ENCODE assay signal across 10 mouse cellular contexts in genomic region chr1:61530166-61530565, GRCm38 (mm10).
A peak's percentile ranks its signal among the peaks of the same experiment; 100 is the strongest.
DNase-seq lines count a peak whose midpoint lies in the region; ATAC-seq and TF ChIP-seq lines count a peak whose summit lies in the region.
"Had no signal": no experiment of that assay in that cellular context is flagged by ENCODE, and none has a peak within 500 bp of the region (broad histone marks: within the 10 kb centered on the region; RNA-seq: fewer than 3 reads in every experiment).

No protein-coding gene starts in this region.

- 16% methylated on average over 3 of the region's 3 CpGs for WGBS in lung, embryonic 14.5 days
- WGBS in lung, postnatal 0 days = 32% methylated on average over 3 of the region's 3 CpGs
- 9% methylated on average over 3 of the region's 3 CpGs for WGBS in hindbrain, embryonic 13.5 days

- ATAC-seq in lung, embryonic 14.5 days (ENCODE audit: insufficient read depth) = no peak
- ATAC-seq in lung, postnatal 0 days = no peak
- ATAC-seq in hindbrain, embryonic 13.5 days (ENCODE audit: low FRiP score) = no peak
- ATAC-seq in activated CD4-positive, CD25-positive, alpha-beta regulatory T cell, adult 4 months = no peak
- ATAC-seq: CD4-positive, CD25-positive, alpha-beta regulatory T cell, adult 4 months had no signal

- TF ChIP-seq EP300 in lung, postnatal 0 days (IDR thresholded peaks at IDR 0.05) = no peak

- no peak overlapping the region for H3K27ac ChIP-seq in lung, embryonic 14.5 days (ENCODE audit: low read depth)
- H3K27ac ChIP-seq in lung, postnatal 0 days (ENCODE audit: low read length) = no peak overlapping the region
- 0 out of 2 replicates have a peak overlapping the region, but pooled peaks have one; percentile 15 for H3K27ac ChIP-seq in hindbrain, embryonic 13.5 days

- H3K9me3 ChIP-seq in lung, embryonic 14.5 days (ENCODE audit: low read depth, low read length) = no peaks in the 10 kb centered on the region
- H3K9me3 ChIP-seq in lung, postnatal 0 days (ENCODE audit: low read length) = no peaks in the 10 kb centered on the region
- H3K9me3 ChIP-seq in hindbrain, embryonic 13.5 days = no peaks in the 10 kb centered on the region

- H3K27me3 ChIP-seq in lung, embryonic 14.5 days (ENCODE audit: insufficient read depth, low read length) = no peaks in the 10 kb centered on the region
- no peaks in the 10 kb centered on the region for H3K27me3 ChIP-seq in lung, postnatal 0 days (replicated peaks; ENCODE audit: insufficient read depth, low read length)
- no peaks in the 10 kb centered on the region for H3K27me3 ChIP-seq in hindbrain, embryonic 13.5 days

- H3K4me1 ChIP-seq in lung, embryonic 14.5 days (ENCODE audit: insufficient read depth) = peaks cover 9% of the 10 kb centered on the region
- no peaks in the 10 kb centered on the region for H3K4me1 ChIP-seq in lung, postnatal 0 days (ENCODE audit: insufficient read depth, low read depth, low read length)
- H3K4me1 ChIP-seq in hindbrain, embryonic 13.5 days (replicated peaks) = peaks cover 24% of the 10 kb centered on the region

- H3K4me2 ChIP-seq in lung, embryonic 14.5 days = no peak overlapping the region
- H3K4me2 ChIP-seq in lung, postnatal 0 days (replicated peaks; ENCODE audit: low read depth, low read length) = no peak overlapping the region
- H3K4me2 ChIP-seq in hindbrain, embryonic 13.5 days = no peak overlapping the region

- H3K36me3 ChIP-seq in lung, embryonic 14.5 days (ENCODE audit: insufficient read depth) = no peaks in the 10 kb centered on the region
- H3K36me3 ChIP-seq in lung, postnatal 0 days (ENCODE audit: insufficient read depth, low read length) = no peaks in the 10 kb centered on the region
- no peaks in the 10 kb centered on the region for H3K36me3 ChIP-seq in hindbrain, embryonic 13.5 days

- H3K9ac ChIP-seq in lung, embryonic 14.5 days = no peak overlapping the region
- H3K9ac ChIP-seq in lung, postnatal 0 days (replicated peaks; ENCODE audit: low read depth) = no peak overlapping the region
- no peak overlapping the region for H3K9ac ChIP-seq in hindbrain, embryonic 13.5 days

- H3K4me3 ChIP-seq in lung, embryonic 14.5 days (ENCODE audit: low read depth, low read length) = no peak overlapping the region
- H3K4me3 ChIP-seq in lung, postnatal 0 days (ENCODE audit: low read depth, low read length) = no peak overlapping the region
- H3K4me3 ChIP-seq in hindbrain, embryonic 13.5 days = no peak overlapping the region

- peak; percentile 31 for DNase-seq in lung, embryonic 14.5 days
- no peak for DNase-seq in lung, postnatal 0 days (ENCODE audit: low spot score)
- DNase-seq in embryo, embryonic 11.5 days (ENCODE audit: low read depth, low spot score) = peak; percentile 13
- peak; percentile 51 for DNase-seq in retina, embryonic 14.5 days (ENCODE audit: low spot score)
- no peak for DNase-seq in layer of hippocampus, postnatal 10 days (ENCODE audit: low spot score in 2 of 2)
- DNase-seq: cerebellum, adult 9-10 months; kidney, postnatal 10 days had no signal

- no peak for TF ChIP-seq CTCF in lung, embryonic 14.5 days (IDR thresholded peaks at IDR 0.05; ENCODE audit: low read depth)
- TF ChIP-seq CTCF in lung, postnatal 0 days (IDR thresholded peaks at IDR 0.05) = no peak

Comparison
In these comparisons a context has a peak if more than half of its experiments do, and no peak if none do; other contexts are left out.
1. DNase-seq: peak in lung, embryonic 14.5 days (single experiment), embryo, embryonic 11.5 days (single experiment) and retina, embryonic 14.5 days (single experiment); none in lung, postnatal 0 days (single experiment) and layer of hippocampus, postnatal 10 days (0 of 2).